Mouse (Mus musculus) gastrocnemius, postnatal 10 days (tissue): Measurements from ENCODE around the gene Shq1. TPM values are rescaled to one million over a fixed set of nuclear protein-coding genes. Genes with fewer than 3 reads are reported as not detected.

Experiments used
- DNase-seq: peaks from one replicate; pipeline ENCODE4 v3.0.0; 2021; ENCODE audit warnings: mixed read lengths
- long read RNA-seq, 2 experiments: library from polyadenylated mRNA; stranded (forward); transcript quantifications; one replicate each; pipeline ENCODE4 v2.0.0; 2021
- total RNA-seq, 2 experiments: library from RNA; stranded (reverse); gene quantifications; 2 replicates each; pipeline ENCODE4 v1.2.3; 2021

Shq1 gene
- total RNA-seq, result 1 to 10 TPM; 2.9 to 3.3 TPM
- long read RNA-seq, experiment 1, transcript Shq1-204 (11 exons, 1,990 nt), result major isoform, 7 of 12 reads
- long read RNA-seq, experiment 1, partial matches to known transcripts, result 1 of 12 reads
- long read RNA-seq, experiment 1, other reads (novel, unspliced or antisense), result 3 of 12 reads
- long read RNA-seq, experiment 2, partial matches to known transcripts, result 1 of 5 reads
- long read RNA-seq, experiment 2, other reads (novel, unspliced or antisense), result 0 of 5 reads

DNA sequence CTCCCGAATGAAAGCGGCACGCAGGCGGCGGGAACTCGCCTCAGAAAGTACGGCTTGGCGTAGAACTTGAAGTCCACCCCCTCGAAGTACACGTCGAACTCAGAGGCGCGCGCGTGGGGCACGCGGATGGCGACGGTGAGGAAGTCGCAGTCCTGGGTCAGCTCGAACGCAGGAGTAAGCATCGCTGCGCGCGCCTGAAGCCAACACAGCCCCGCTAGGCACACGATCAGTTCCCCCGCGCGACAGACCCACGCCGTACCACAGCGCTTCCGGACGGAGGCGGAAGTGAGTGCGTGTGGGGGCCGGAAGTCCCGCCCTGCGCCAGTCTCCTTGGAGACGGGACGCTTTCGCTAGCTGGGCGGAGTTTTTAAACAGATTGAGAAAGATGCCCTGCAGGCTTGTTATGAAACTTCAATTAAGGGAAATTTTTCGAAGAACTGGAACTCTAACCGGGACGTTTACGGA lies at the start of gene Shq1:
Shq1 (minus strand) TSS at position 278 of the 465 bp plus-strand sequence.
- DNase-seq, result peak; percentile 87

DNA sequence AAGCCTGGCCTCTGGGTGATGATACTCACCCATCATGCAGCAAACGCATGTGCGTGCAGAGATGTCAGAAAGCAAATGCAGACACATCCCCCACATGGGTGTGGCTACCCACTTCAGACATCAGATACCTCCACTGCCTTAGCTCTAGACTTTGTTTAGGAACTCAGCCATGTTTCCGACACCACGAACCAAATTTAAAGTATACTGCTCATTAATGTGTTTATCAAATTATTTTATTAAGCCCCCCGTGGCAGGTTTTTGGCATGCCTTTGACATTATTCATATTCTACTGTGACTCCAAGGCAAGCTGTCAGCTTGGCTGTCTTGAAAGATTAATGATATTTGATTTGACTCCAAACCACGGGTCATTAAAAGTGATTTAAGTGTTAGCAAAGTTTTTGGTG lies 49.1 kb upstream of the Shq1 start:
- no peak for DNase-seq

DNA sequence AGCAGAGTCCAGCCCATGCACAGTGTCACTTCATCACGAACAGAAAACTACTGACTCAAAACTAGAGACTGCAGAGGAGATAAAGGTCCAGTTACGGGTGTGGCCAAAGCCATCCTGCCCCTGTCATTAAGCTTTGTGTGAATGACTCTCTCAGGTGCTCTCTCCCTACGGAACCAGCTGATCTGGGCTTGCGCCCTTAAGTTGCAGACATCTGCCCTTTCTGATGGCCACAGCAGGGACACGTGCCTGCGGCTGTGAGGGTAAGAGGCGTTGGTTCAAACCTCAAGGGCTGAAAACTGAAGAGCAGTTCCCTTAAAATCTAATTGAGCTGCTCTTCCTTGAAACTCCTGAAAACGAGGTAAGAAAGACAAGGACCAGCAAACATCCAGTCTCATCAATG lies 45.9 kb upstream of the Shq1 start:
- no peak for DNase-seq

DNA sequence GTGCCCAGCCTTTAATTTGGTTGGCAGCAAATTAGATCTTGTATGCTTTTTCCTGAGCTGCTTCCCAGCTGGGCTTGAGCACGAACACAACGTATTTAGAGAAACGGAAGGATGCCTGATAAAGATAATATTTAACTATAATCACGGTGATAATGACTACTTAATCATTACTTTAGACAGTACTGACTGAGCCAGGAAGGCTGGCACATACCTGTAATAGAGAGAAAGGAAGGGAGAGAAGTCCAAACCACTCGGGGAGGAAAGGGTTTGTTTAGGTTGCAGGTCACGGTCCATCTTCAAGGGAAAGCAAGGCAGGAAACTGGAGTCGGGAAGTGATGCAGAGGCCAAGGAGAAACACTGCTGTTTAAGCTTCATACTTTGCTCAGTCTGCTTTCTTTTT lies 45.2 kb upstream of the Shq1 start:
- no peak for DNase-seq

DNA sequence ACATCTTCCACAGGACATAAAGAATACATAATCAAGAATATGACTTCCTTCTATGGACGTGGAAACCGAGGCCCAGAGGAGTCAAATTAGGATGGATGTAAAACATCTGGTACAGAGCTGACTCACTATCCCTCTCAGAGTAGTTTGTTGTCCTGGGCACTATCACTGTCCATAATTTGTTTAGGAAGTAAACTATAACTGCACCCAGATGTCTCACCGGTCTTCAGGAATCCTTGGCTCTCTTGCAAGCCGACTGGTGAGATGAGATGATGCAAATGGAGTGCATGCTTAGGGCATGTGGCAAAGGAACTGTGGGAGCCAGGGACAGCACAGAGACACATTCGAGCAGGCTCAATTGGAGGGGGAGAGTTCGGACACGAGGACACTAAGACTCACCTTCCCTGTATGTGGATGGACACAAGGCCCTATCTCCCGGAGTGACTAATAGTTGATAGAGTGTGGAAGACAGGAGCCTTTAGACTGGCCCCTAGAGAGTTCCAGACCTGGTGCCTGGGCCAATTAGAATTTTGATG lies 44.4 kb upstream of the Shq1 start:
- no peak for DNase-seq

DNA sequence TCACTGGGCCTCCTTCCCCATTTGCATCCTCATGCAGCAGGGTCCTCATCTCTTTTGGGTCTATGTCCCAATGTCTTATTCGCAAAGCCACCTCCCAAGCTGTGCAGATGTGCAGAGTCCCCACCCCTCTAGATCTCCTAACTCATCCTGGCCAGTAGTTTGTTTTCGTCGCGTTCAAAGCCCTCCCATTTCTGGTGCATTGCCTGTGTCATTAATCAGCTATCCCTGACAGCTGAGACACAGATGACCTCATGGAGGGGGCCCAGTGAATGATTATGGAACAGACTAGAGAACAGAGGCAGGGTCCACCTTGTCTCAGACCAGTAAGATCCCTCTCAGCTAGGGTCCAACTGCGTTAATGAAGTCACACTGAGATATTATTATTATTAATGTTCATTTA lies 39.9 kb upstream of the Shq1 start:
- DNase-seq, result no peak

DNA sequence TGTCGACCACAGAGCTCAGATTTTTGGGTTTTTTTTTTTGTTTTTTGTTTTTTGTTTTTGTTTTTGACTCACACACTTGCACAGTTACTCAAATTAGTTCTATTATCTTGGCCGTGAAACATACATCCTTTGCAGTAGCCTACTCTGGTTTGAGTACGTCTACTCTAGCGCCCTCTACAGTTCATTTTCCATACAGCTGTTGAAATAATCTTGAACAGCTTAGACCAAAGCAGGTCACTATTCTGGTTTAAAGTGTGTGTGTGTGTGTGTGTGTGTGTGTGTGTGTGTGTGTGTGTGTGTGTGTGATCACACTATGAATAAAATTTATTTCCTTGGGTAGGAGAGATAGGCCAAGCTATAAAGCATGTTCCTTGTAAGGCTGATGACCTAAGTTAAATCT lies 39.2 kb upstream of the Shq1 start:
- DNase-seq, result no peak

DNA sequence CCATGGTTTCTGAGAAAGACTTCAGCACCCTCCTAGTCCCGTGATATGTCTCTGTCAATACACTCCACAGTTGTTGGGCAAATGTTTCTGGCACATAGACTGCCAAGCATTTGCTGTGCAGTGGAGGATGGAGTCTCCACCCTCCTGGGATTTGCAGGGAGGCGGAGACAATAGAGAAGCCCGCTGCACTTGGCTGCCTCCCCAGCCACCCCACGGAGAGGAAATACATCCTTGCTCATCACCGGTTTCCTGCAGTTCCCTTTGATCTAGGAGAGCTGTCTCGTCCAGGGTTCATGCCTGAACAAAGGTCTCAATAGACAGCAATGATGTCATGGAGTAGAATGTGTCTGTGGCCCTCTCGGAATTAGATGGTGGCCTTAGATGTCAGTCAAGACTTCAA lies 38.5 kb upstream of the Shq1 start:
- peak; percentile 32 for DNase-seq

DNA sequence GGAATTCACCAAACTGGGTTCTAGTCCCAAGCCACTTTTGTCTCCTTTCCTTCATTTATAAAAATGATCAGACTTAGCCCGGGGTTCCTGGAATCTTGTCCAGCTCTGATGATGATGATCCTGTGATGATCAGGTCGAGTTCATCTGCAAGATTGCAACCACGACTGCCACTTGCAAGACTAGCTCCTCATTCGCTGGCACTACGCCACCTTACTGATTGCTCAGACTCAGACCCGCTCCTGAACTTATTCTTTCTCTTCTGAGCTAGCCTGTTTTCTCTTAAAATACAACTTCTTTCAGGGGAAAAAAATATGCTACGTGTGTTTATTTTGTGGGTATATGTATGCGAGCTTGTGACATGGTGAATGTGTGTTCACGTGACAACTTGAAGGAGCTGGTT lies 38.0 kb upstream of the Shq1 start:
- peak; percentile 46 for DNase-seq

DNA sequence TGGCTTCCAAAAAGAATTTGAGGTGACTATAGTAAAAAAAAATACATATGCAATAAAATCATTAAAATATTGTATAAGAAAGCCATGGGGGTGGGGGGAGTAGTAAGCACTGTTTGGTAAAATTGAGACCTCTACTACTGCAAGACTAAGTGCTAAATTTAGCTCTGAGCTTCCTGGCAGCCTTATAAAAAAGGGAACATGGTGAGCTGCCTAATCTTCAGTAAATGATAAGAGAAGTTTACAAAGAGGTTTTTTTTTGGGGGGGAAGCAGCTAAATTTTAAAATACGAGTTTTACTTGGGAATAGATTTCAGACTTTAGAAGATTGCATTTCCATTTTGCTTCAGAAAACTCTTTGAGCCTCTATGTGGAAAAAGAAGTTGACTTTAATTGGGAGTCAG lies 37.3 kb upstream of the Shq1 start:
- DNase-seq, result no peak

DNA sequence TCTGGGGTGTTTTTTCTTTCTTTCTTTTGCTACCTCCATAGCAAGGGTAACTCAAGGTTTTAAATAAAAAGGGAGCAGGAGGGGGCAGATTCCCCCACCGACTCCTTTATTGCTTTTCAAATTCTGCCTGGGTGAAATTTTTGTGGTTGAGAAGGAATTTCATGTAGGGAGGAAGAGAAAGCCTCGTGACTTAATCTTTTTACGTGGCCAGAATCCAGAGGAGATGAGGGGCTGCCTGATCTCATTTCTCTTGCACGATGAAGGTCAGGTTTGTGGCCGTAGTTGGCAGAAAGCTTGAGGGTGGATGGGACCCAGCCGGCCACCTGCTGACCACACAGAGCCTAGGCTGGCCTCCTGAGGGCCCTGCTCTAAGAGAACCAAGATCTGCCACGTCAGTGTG lies 36.6 kb upstream of the Shq1 start:
- no peak for DNase-seq

DNA sequence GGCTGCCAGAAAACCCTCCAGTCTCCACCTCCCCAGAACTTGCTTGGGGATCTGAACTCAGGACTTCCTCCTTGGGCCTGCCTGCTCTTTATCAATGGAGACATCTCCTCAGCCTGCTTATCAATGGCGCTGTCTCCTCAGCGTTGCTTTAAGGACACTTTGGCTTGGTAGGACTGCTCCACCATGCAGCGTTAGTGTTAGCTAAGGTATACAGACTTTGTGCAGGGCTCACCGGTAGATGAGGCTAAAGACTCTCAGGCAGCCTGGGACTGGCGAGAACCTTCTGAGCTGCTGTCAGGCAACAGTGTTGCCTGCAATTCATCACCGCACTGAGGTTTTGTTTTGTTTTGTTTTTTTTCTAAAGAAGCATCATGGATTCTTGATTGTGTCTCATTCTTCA lies 35.9 kb upstream of the Shq1 start:
- DNase-seq, result no peak

DNA sequence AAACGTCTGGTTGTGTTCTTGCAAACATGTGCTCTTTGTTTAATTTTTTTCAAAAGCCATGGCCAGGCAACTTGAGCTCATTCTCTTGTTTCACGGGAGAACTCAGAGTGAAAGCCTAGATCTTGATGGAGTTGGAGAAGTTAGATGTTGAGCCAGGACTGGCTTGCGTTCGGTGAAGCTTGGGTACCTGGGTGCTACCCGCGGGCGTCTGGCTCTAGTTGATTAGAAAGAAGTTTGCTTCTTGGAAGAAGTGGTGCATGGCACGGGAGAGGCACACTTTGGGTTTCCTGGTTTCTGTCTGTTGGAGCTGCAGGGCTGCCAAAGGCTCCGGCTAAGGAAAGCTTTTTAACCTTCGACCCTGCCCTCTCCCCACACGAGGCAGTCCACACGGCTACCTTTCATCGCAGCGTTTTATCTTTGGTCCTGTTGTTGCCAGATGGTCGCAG lies 34.4 kb upstream of the Shq1 start:
- no peak for DNase-seq

DNA sequence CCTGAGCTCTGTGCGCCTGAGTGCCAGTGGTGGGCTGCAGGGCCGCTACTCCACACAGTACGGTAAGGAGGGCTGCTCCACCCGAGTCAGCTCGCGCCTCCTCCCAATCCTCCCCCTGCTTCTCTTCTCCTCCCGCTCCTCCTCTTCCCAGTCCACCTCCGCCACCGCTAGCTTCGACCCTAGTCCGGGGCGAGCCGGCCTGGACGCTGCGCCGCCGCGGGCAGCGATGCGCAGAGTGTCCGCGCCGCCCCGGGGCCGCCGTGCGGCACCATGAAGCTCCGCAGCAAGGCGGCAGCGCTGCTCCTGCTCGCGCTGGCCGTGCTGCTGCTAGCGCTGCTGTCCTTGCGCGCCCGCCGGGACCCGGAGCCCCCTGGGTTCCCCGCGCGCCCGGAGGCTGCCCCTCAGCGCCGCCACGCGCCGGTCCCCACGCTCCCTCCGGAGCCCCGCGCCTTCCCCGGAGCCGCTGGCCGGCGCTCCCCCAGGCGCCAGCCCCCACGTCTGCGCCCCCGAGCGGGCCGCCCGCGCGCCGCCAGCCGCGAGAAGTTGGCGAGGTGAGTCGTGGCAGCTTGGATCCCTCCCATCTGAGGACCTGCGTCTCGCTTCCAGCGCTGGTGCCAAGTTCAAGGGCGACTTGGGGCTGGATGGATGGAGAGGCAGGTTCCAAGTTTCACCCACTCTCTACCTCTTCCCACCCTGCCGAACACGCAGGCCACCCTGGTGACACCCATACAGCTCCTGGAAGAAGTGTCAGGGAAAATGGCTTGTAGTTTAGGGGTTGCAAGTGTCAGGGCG lies 33.8 kb upstream of the Shq1 start, which contains the start of gene Gxylt2:
Gxylt2 (plus strand) TSS at position 161 of the 792 bp plus-strand sequence.
- DNase-seq, result peak; percentile 55

DNA sequence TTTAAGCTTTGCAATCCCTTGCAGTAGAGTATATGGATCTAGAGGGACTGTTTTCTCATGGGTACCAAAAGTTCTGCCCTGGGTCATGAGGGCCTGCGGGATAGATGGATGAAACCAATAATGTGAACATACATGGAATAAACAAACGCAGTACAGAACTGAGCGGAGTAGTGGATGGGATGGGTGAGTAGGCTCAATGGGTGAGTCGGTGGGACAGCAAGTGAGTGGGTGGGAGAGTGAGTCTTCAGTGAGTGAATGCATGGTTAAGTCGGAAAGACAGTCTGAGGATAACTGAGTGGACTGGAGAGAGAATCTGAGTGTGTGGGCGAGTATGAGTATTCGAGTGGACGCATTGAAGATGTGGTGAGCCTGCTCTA lies 33.2 kb upstream of the Shq1 start:
- no peak for DNase-seq

DNA sequence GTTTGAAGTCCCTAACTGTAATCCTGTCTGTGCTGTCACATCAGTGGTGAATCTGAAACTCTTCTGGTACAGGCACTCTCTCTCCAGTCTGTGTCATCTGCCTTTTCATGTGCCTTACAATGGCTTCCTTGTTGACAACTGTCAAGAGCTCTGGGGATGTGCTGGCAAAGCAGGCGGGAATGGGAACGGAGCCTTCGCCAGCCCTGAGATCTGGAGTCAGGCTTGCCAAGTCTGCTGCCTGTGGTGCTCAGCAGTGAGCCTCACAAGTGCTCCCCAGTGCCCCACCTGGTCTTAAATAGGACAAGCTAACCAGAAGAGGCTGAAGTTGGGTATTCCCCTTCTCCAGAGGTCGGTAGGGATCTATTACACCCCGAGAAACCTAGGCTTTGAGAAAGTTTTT lies 29.8 kb upstream of the Shq1 start:
- DNase-seq, result no peak

DNA sequence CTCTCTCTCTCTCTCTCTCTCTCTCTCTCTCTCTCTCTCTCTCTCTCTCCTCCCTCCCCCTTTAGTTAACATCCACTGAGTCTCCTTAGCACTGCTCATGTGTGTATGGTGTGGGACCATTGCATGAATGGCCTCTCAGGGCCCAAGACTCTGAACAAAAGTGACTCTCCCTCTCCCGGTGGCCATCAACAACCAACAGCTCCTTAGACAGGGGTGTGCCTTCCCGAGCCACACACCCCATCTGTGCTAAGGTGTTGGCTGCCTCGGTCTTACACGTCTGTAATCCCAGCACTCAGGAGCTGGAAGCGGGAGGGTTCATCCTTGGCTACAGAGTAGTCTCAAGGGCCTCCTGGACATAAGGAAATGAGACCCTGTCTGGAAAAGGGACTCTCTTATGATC lies 29.0 kb upstream of the Shq1 start:
- DNase-seq, result no peak

DNA sequence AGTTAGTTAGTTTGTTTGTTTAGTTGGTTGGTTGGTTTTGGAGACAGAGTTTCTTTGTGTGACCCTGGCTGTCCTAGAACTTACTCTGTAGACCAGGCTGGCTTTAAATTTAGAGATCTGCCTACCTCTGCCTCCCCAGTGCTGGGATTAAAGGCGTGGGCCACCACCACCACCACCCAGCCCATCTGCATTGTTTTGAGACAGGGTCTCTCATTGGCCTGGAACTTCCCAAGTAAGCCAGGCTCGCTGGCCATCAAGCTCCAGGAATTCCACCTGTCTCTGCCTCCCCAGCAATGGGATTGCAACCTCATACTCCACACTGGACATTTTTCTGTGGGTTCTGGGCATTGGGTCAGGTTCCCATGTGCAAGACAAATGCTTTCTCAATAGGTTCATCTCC lies 15.4 kb upstream of the Shq1 start:
- no peak for DNase-seq

DNA sequence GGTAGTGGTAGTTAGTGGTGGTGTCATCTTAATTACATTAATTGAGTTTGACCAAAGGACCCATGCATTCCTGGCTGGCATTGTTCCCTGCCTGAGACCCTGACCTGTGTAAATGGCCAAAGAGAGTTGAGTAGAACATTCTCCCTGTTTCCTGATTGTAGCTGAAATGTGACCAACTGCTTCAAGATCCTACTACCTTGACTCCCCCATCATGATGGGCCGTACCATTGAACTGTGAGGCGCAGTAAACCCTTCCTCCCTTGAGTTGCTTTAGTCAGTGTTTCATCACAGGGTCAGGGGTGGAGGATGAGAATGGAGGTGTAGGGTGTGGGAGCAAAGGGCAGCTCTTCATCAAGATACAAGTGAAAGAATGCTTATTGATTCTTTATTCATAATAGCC lies 7.7 kb upstream of the Shq1 start:
- no peak for DNase-seq

DNA sequence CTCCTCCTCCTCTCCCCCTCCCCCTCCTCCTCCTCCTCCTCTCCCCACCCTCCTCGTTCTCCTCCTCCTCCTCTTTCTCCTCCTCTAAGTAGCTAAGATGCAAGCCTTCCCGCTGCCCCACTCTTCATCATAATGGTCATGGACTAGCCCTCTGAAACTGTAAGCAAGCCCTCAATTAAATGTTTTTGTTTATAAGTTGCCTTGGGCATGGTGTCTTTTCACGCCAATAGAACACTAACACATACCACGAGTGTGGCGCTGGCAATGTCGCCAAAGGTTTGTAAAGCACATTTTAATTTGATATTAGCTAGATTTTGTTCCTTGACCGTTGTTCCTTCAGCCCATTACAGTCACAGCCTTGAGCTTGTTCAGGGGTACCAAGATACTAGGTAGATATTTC lies 5.5 kb upstream of the Shq1 start:
- no peak for DNase-seq

DNA sequence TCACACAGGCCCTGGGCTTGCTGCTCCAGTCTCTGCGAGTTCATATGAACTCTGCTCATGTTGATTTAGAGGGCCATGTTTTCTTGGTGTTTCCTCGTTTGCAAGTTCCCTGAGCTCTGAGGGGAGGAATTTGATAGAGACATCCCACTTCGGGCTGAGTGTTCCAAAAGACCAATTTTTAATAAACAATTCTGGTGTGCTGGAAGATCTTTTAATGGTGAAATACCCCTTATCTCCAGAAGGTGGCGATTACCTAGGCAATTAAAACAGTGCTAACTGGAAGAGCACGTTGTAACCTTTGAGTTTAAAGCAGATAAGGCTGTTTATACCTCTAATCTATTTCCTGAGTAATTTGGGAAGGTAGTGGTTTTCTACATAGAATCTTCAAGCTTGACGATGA lies 4.0 kb upstream of the Shq1 start:
- no peak for DNase-seq

DNA sequence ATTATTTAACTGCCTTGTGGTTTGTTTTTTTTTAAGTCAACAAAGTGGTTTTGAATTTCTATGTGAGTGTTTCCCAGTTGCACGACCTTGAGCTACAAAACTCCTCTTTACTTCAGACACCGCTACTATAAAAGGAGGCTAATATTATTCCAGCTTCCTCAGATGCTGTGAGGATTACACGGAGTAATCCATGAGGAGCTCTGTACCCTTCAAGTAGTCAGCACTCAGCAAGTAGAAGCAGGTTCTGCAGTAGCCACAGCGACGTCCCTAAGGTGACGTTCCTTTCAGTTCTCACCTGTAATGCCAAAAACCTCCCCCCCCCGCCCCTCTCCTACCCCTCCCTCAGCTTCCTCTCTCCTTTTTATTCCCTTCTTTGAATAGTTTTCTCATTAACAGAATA lies 444 bp upstream of the Shq1 start:
- DNase-seq, result no peak

DNA sequence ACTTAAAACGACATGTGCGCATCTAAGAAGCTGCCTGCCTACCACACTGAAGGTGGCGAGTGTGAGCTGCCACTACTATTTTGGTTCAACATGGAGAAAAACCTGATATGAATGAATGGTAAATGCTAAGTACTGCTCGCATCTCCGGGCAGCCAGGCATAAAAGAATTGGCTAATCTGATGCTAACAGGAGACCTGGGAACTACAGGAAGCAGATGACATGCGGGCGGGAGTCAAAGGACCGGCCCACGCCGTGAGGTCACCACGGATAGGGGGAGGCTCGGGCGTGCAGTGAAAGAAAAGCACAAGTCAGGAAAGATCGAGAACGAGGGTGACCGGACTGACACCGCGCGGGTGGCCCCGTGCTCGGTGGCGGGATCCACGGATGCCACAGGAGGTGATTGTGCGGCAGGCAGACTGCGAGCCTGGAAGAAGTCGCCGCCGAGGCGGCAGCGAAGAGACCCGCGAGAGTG lies 551 bp downstream of the Shq1 start:
- peak; percentile 49 for DNase-seq

DNA sequence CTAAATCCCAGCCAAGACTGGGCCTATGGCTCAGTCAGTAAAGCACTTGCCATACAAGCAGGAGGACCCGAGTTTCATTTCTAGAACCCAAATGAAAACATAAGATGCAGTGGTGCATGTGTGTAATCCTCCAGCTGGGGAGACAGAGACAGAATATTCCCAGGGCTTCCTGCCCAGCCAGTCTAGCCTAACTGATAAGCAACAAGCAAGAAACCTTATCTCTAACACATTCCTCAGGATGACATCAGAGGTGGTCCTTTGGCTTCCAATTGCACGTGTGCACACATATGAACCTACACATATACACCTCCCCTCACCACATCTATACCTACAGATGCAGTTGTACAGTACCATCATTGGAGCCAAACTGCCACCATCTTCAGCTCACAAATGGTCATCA lies 2.1 kb downstream of the Shq1 start:
- no peak for DNase-seq
